Comparison of ENCODE assay signal across 15 mouse cellular contexts in the genomic region with DNA sequence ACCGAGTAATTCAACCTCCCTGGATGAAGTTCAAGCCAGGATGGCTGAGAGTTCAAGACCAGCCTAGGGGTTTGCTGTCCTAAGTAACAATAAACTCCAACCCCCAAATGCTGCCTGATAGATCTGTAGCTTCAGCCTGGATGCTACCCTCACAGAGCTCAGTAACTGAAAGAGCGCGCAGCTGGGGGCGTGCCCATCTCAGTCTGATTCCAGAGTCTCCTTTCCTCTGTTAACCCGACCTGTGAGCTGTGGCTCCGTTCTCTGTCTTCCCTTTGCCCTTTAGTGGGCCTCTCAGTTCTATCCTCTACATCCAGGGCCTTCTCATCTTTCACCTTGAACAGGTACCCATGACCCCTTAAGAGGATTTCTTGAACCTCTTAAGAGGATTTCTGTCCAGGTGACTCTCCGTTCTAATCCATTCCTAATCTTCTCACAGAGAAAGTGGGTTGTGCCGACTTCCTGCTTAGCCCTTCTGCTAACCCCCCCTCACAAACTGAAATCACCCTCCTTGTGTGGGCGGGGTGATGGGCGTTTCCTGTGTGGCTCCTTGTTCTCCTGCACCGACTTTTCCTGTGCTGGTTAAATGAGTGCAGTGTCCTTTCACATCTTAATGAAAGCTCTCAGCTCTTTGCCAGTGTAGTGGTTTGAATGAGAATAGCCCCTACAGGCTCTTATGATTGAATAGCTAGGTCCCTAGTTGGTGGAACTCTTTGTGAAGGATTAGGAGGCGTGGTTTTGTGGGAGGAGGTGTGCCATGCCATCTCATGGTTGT. TPM values are rescaled to one million over a fixed set of nuclear protein-coding genes. Genes with fewer than 3 reads are reported as not detected.
DNase-seq lines count a peak whose midpoint lies in the region; ATAC-seq and TF ChIP-seq lines count a peak whose summit lies in the region.
"Had no signal": no experiment of that assay in that cellular context is flagged by ENCODE, and none has a peak within 500 bp of the region (broad histone marks: within the 10 kb centered on the region; RNA-seq: fewer than 3 reads in every experiment).

No protein-coding gene starts in this region.

- H3K9me3 ChIP-seq in liver, embryonic 15.5 days (replicated peaks) = no peaks in the 10 kb centered on the region
- H3K9me3 ChIP-seq: midbrain, embryonic 13.5 days had no signal

- peak; percentile 46; the same call in 1 of the 2 replicates for ATAC-seq in granulocyte monocyte progenitor cell, adult 5-6 weeks (replicated peaks; ENCODE audit: poor library complexity, severe bottlenecking)
- no peak for ATAC-seq in liver, embryonic 15.5 days (ENCODE audit: insufficient read depth)
- ATAC-seq: lung, postnatal 0 days had no signal

- DNase-seq in lung, postnatal 10 days = peak; percentile 36
- no peak for DNase-seq in lung, adult 2 months
- DNase-seq in thymus, postnatal 25 days = peak; percentile 82
- DNase-seq in layer of hippocampus, adult 11-12 months (ENCODE audit: low spot score) = no peak
- no peak for DNase-seq in right cerebral cortex, postnatal 10 days (ENCODE audit: low spot score in 2 of 2)
- no peak for DNase-seq in cerebellum, adult 18-20 months
- DNase-seq: adrenal gland, postnatal 14 days; gastrocnemius, adult 2 months; left cerebral cortex, postnatal 4 days; right cerebral cortex, postnatal 14 days had no signal

- 51% methylated on average over 12 of the region's 12 CpGs for WGBS in lung, adult 2 months
- 45% methylated on average over 12 of the region's 12 CpGs for WGBS in liver, embryonic 15.5 days (ENCODE audit: insufficient replicate concordance)

- no peaks in the 10 kb centered on the region for H3K36me3 ChIP-seq in liver, embryonic 15.5 days (replicated peaks)
- H3K36me3 ChIP-seq: midbrain, embryonic 13.5 days had no signal

- no peak for TF ChIP-seq POLR2A in lung, adult 2 months (IDR thresholded peaks at IDR 0.05; ENCODE audit: borderline replicate concordance, extremely low read depth, low read depth, low read length)

- H3K4me2 ChIP-seq in liver, embryonic 15.5 days = peak overlapping the region; percentile 20; the same call in 1 of the 2 replicates
- H3K4me2 ChIP-seq: midbrain, embryonic 13.5 days had no signal

- TF ChIP-seq CTCF in lung, adult 2 months (IDR thresholded peaks at IDR 0.05; ENCODE audit: insufficient read depth, low read length) = no peak

- no peak overlapping the region for H3K27ac ChIP-seq in liver, embryonic 15.5 days (replicated peaks)
- H3K27ac ChIP-seq: gastrocnemius, adult 2 months; midbrain, embryonic 13.5 days; stomach, postnatal 0 days had no signal

- no peaks in the 10 kb centered on the region for H3K4me1 ChIP-seq in lung, adult 2 months (ENCODE audit: control insufficient read depth, insufficient read depth, low read length)
- H3K4me1 ChIP-seq in liver, embryonic 15.5 days (replicated peaks) = no peaks in the 10 kb centered on the region

- no peak overlapping the region for H3K9ac ChIP-seq in liver, embryonic 15.5 days
- H3K9ac ChIP-seq: midbrain, embryonic 13.5 days had no signal

- no peak overlapping the region for H3K4me3 ChIP-seq in lung, adult 2 months (replicated peaks; ENCODE audit: extremely low read depth, low read depth, low read length)
- no peak overlapping the region for H3K4me3 ChIP-seq in liver, embryonic 15.5 days (replicated peaks)
- H3K4me3 ChIP-seq: gastrocnemius, adult 2 months; midbrain, embryonic 13.5 days had no signal

- no peaks in the 10 kb centered on the region for H3K27me3 ChIP-seq in liver, embryonic 15.5 days

RNA-seq across cellular contexts. Expression of gene Syde2, which starts 51.6 kb away (rescaled TPM):
- 6.6 and 9.0 TPM in 2 replicates for polyA plus RNA-seq in lung, adult 2 months (2012; rRNA removed)
- 2.3 and 5.3 TPM in 2 replicates for total RNA-seq in granulocyte monocyte progenitor cell, adult 5-6 weeks (2014; fragmentation: Nextera tagmentation)
- total RNA-seq in granulocyte monocyte progenitor cell, adult 5-6 weeks (2017) = 2.7 and 3.6 TPM in 2 replicates
- polyA plus RNA-seq in liver, embryonic 15.5 days (2015; fragmentation: Nextera tagmentation; extraction: Ambion mirVana) = 0.48 and 0.52 TPM in 2 replicates

Comparison
In these comparisons a context has a peak if more than half of its experiments do, and no peak if none do; other contexts are left out.
1. DNase-seq: peak in lung, postnatal 10 days (single experiment) and thymus, postnatal 25 days (single experiment); none in lung, adult 2 months (single experiment), layer of hippocampus, adult 11-12 months (single experiment), right cerebral cortex, postnatal 10 days (0 of 2) and cerebellum, adult 18-20 months (0 of 2).